Mouse (Mus musculus): ENCODE results near the gene AL732309.1.

DNA sequence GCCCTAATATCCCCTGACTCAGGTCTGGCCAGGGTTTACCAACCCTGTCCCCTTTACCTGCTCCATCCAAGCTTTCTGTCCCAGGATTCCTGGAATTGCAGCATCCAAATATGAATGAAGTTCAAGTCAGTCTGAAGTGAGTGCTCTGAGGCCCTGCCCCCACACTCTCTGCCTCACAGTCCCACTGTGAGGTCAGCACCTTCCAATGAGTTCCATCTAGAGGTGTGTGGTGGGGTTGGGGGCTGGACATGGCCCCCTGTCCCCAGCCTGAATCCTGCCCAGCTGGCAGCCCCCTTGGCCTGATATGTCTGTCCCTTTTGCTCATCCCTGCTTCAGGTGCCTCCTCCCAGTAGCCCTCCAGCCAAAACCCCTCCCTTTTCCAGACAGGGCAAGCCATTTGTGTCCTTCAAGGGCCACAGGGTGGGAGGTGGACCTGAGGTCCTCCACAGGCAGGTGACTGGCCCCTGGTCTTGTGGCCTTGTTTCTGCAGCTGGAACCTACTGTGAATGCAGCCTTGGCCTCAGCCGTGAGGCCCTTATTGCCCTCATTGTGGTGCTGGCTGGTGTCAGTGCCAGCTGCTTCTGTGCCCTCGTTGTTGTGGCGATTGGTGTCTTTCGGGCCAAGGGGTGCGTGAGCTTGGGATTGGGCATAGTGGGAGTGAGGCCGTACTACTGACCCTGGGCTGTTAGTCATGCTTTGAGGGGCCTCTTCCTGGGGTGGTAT is 41.4 kb upstream of the AL732309.1 start, which contains the start of gene Tmem210:
- TF ChIP-seq CTCF (IDR thresholded peaks at IDR 0.05; ENCODE audit: control insufficient read depth, insufficient read depth, insufficient replicate concordance, low read depth, low read length) (no peak), POLR2A (IDR thresholded peaks at IDR 0.05; ENCODE audit: control insufficient read depth, low read depth, low read length) (peak; percentile 63)

Measured in testis, adult 2 months (tissue).